Mouse (Mus musculus): ENCODE measurements at regions not wholly inside any gene's neighbourhood (a gene's known extent, or its start where the extent isn't known, plus 50 kb on each side); places are given as distances from the start of the nearest gene placed in this dataset.
"Not testable (repeated sequence)": the region's sequence is repeated elsewhere in the genome, so short reads cannot be mapped to it uniquely, and the experiment has no call there.

- peak; percentile 54 for DNase-seq
Measured at GRCm38 (mm10) chr4:101366905-101367679, 52.0 kb upstream of the Ak4 start.

- DNase-seq: peak; percentile 35
Measured at GRCm38 (mm10) chr4:101365299-101365698, 53.8 kb upstream of the Ak4 start.

- peak; percentile 72 for DNase-seq
Measured at GRCm38 (mm10) chr4:101364716-101365115, 54.4 kb upstream of the Ak4 start.

- DNase-seq: not testable (repeated sequence)
Measured at GRCm38 (mm10) chr4:101363231-101363630, 55.8 kb upstream of the Ak4 start.

- DNase-seq: no peak
Measured at GRCm38 (mm10) chr4:101361779-101362178, 57.3 kb upstream of the Ak4 start.

GRCm38 (mm10) chr4:101360296-101360695, 58.8 kb upstream of the Ak4 start:
- no peak for DNase-seq

- DNase-seq: no peak
Measured at GRCm38 (mm10) chr4:101359119-101359518, 60.0 kb upstream of the Ak4 start.

- DNase-seq: no peak
Measured at GRCm38 (mm10) chr4:101358525-101358924, 60.6 kb upstream of the Ak4 start.

- DNase-seq: peak; percentile 54
Measured at GRCm38 (mm10) chr4:101357923-101358322, 61.2 kb upstream of the Ak4 start.

- peak; percentile 76 for DNase-seq
Measured at GRCm38 (mm10) chr4:101356954-101357891, 61.9 kb upstream of the Ak4 start.

GRCm38 (mm10) chr4:101356093-101356953, 62.8 kb upstream of the Ak4 start:
- DNase-seq: peak; percentile 92

GRCm38 (mm10) chr4:101355431-101356092, 63.5 kb upstream of the Ak4 start:
- DNase-seq: peak; percentile 75

GRCm38 (mm10) chr4:101354951-101355350, 64.1 kb upstream of the Ak4 start:
- peak; percentile 63 for DNase-seq

GRCm38 (mm10) chr4:101354086-101354855, 64.8 kb upstream of the Ak4 start:
- DNase-seq: no peak

GRCm38 (mm10) chr4:101352178-101352577, 66.9 kb upstream of the Ak4 start:
- no peak for DNase-seq

- no peak for DNase-seq
Measured at GRCm38 (mm10) chr4:101351716-101352115, 67.4 kb upstream of the Ak4 start.

- DNase-seq: no peak
Measured at GRCm38 (mm10) chr4:101350656-101351055, 68.4 kb upstream of the Ak4 start.

- peak; percentile 53 for DNase-seq
Measured at GRCm38 (mm10) chr4:101350222-101350621, 68.9 kb upstream of the Ak4 start.

- no peak for DNase-seq
Measured at GRCm38 (mm10) chr4:101349413-101349812, 69.7 kb upstream of the Ak4 start.

- no peak for DNase-seq
Measured at GRCm38 (mm10) chr4:101347309-101347708, 71.8 kb upstream of the Ak4 start.

GRCm38 (mm10) chr4:101342071-101342762, 76.9 kb upstream of the Ak4 start:
- DNase-seq: peak; percentile 34

Data from kidney, adult 18-20 months (tissue).